ENCODE assay signal across 20 mouse cellular contexts in genomic region chr11:115609576-115609975, GRCm38 (mm10).
"Had no signal": no experiment of that assay in that cellular context is flagged by ENCODE, and none has a peak within 500 bp of the region (broad histone marks: within the 10 kb centered on the region; RNA-seq: fewer than 3 reads in every experiment).

No protein-coding gene starts in this region.

- H3K9me3 ChIP-seq: limb, embryonic 12.5 days; limb, embryonic 15.5 days; liver, embryonic 13.5 days; midbrain, embryonic 10.5 days; midbrain, embryonic 13.5 days; neural tube, embryonic 15.5 days had no signal

- H3K27ac ChIP-seq: limb, embryonic 12.5 days; limb, embryonic 15.5 days; liver, embryonic 13.5 days; midbrain, embryonic 10.5 days; midbrain, embryonic 13.5 days; neural tube, embryonic 15.5 days; stomach, postnatal 0 days had no signal

- H3K4me3 ChIP-seq: limb, embryonic 12.5 days; limb, embryonic 15.5 days; liver, embryonic 13.5 days; midbrain, embryonic 10.5 days; midbrain, embryonic 13.5 days; myocyte; neural tube, embryonic 15.5 days had no signal

- H3K9ac ChIP-seq: limb, embryonic 12.5 days; limb, embryonic 15.5 days; liver, embryonic 13.5 days; midbrain, embryonic 13.5 days; neural tube, embryonic 15.5 days had no signal

- H3K27me3 ChIP-seq: limb, embryonic 12.5 days; limb, embryonic 15.5 days; liver, embryonic 13.5 days had no signal

- H3K4me2 ChIP-seq: limb, embryonic 12.5 days; limb, embryonic 15.5 days; liver, embryonic 13.5 days; midbrain, embryonic 13.5 days; neural tube, embryonic 15.5 days had no signal

- ATAC-seq: midbrain, embryonic 13.5 days; midbrain, embryonic 16.5 days had no signal

- DNase-seq: kidney, adult 18-20 months; kidney, adult 9 months; kidney, postnatal 25 days; liver, embryonic 13.5 days; lung, adult 2 months; lung, postnatal 14 days; right cerebral cortex, adult 18-20 months; right cerebral cortex, postnatal 14 days; right cerebral cortex, postnatal 4 days; thymus, adult 2 months; thymus, postnatal 14 days; thymus, postnatal 4 days had no signal
